Mouse (Mus musculus): ENCODE data around the gene Nox1. TPM values are rescaled to one million over a fixed set of nuclear protein-coding genes. Genes with fewer than 3 reads are reported as not detected.

Gene Nox1
- polyA plus RNA-seq, 1 experiment from 2014 or later: not detected

DNA sequence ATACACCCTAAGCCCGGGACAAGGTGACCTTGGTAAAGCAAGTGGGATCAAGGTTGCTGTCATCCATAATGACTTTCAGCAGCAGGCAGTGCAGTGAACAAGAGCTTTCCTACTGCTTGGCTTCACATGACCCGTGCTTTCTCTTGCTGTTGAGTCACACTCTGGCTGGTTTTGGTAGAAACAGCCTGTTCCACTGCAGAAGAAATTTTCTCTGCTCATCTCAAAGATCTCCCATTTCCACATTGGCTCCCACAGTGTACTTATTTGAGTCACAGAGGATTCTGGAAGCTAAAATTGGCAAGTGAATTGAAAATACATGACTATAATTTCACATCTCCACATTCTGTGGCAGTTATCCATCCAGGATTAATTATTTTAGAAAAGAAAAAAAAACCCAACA is 119.1 kb downstream of the Nox1 start:
- Histone ChIP-seq H3K4me3 (ENCODE audit: low read depth, low read length) (no peak overlapping the region), H3K27me3 (ENCODE audit: control insufficient read depth, insufficient read depth, low read length) (no peaks in the 10 kb centered on the region), H3K4me1 (ENCODE audit: control insufficient read depth, insufficient read depth, low read length) (no peaks in the 10 kb centered on the region), H3K36me3 (ENCODE audit: control insufficient read depth, insufficient read depth, low read length) (no peaks in the 10 kb centered on the region), H3K9me3 (ENCODE audit: control insufficient read depth, low read length) (no peaks in the 10 kb centered on the region), H3K9ac (ENCODE audit: low read length) (no peak overlapping the region), H3K27ac (ENCODE audit: low read depth, low read length) (no peak overlapping the region), H3K4me2 (ENCODE audit: low read depth) (no peak overlapping the region)
- DNase-seq (ENCODE audit: low spot score) (no peak), ATAC-seq (ENCODE audit: insufficient read depth, low FRiP score, low TSS enrichment) (no peak)
- WGBS: 79% methylated on average over 2 of the region's 2 CpGs

DNA sequence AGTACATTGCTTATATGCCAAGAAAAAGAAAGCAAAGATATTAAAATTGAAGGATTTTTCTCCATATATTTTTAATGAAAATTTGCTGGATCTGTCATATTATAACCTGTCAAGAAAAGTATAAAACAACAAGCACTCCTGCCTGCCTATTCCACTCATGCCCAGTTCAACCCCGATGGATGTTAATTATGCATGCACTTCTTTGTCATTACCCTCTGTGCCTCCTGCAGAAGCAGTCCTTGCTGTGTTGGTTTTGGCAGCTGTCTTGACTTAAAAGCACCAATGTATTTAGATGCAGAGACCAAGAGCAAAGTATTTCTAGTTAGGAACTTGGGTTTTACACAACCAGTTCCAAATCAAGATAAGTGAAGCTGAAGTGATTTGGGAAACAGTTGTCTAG is 136.3 kb downstream of the Nox1 start:
- DNase-seq (ENCODE audit: low spot score): no peak
- Histone ChIP-seq H3K27ac (ENCODE audit: low read depth, low read length) (no peak overlapping the region), H3K4me3 (ENCODE audit: low read depth, low read length) (no peak overlapping the region), H3K9ac (ENCODE audit: low read length) (no peak overlapping the region), H3K4me2 (ENCODE audit: low read depth) (no peak overlapping the region), H3K9me3 (ENCODE audit: control insufficient read depth, low read length) (no peaks in the 10 kb centered on the region), H3K36me3 (ENCODE audit: control insufficient read depth, insufficient read depth, low read length) (no peaks in the 10 kb centered on the region), H3K4me1 (ENCODE audit: control insufficient read depth, insufficient read depth, low read length) (no peaks in the 10 kb centered on the region), H3K27me3 (ENCODE audit: control insufficient read depth, insufficient read depth, low read length) (no peaks in the 10 kb centered on the region)
- 78% methylated on average over 1 of the region's 1 CpGs for WGBS
- no peak for ATAC-seq (ENCODE audit: insufficient read depth, low FRiP score, low TSS enrichment)

DNA sequence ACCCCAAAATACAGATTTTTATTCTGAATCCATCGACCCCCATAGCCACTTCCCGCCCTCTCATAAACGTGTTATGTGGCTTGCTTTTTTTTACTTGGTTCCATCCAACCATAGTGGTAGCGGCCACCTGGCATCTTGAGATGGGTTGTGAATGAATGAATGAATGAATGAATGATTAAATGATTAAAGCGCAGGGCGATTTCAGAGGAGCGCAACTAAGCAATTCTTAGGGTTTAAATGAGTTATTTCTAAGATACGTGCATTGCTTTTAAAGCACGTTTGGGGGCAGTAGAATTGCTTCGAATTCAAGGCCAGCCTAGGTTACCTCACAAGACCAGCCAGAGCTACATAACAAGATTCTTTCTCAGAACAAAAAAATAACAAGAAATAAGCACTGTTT is 162.0 kb downstream of the Nox1 start:
- ATAC-seq (ENCODE audit: insufficient read depth, low FRiP score, low TSS enrichment) (peak; percentile 13; the same call in 1 of the 2 replicates), DNase-seq (ENCODE audit: low spot score) (no peak)
- 22% methylated on average over 10 of the region's 10 CpGs for WGBS
- Histone ChIP-seq H3K9me3 (ENCODE audit: control insufficient read depth, low read length) (no peaks in the 10 kb centered on the region), H3K36me3 (ENCODE audit: control insufficient read depth, insufficient read depth, low read length) (no peaks in the 10 kb centered on the region), H3K4me1 (ENCODE audit: control insufficient read depth, insufficient read depth, low read length) (no peaks in the 10 kb centered on the region), H3K4me2 (ENCODE audit: low read depth) (peak overlapping the region; percentile 42), H3K27me3 (ENCODE audit: control insufficient read depth, insufficient read depth, low read length) (0 out of 2 replicates have a peak, but pooled peaks cover 2% of the 10 kb centered on the region), H3K27ac (ENCODE audit: low read depth, low read length) (peak overlapping the region; percentile 76; the same call in 1 of the 2 replicates), H3K9ac (ENCODE audit: low read length) (peak overlapping the region; percentile 67), H3K4me3 (ENCODE audit: low read depth, low read length) (peak overlapping the region; percentile 54)

DNA sequence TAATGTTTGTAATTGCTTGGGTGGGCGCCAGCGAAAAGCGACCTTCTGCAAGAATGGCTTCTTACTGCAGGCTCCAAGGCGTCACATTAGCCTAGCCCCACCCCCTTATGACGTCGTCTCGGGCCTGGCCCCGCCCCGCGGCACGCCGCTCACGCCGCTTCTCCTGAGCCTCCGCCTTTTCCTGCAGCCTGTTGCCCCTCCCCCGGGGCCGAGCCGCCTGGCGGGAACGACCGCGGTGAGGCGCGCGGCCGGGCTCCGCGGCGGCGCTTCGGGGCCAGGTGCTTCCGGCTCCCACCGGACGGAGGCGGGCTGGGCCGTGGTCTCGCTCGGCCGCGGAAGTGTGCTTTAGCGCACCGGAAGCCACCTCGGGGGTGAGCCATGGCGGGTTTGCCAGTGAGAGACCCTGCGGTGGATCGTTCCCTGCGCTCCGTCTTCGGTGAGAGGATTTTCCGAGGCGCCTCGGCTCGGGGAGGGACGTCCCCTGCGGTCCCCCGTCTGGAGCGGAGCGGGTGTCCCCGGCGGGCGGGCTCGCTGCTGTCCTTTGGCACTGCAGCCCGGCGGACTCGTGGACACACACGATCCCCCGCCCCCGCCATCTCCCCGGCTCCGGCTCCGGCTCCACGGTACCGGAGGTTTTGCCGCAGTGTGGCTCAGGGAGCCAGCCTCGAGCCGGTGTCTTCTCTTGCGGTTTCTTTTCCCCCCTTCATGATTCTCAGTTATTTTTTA is 162.6 kb downstream of the Nox1 start, which contains the start of gene Cstf2:
Cstf2 (plus strand) TSS at position 201 of the 726 bp plus-strand sequence.
- Histone ChIP-seq H3K4me2 (ENCODE audit: low read depth) (peak within 1 kb of the TSS; percentile 42), H3K4me3 (ENCODE audit: low read depth, low read length) (peak within 1 kb of the TSS; percentile 54), H3K27ac (ENCODE audit: low read depth, low read length) (peak within 1 kb of the TSS; percentile 76; the same call in 1 of the 2 replicates), H3K9me3 (ENCODE audit: control insufficient read depth, low read length) (no peaks in the 10 kb centered on the region), H3K27me3 (ENCODE audit: control insufficient read depth, insufficient read depth, low read length) (no peaks in the 10 kb centered on the region), H3K9ac (ENCODE audit: low read length) (peak within 1 kb of the TSS; percentile 67), H3K4me1 (ENCODE audit: control insufficient read depth, insufficient read depth, low read length) (no peaks in the 10 kb centered on the region), H3K36me3 (ENCODE audit: control insufficient read depth, insufficient read depth, low read length) (no peaks in the 10 kb centered on the region)
- WGBS: 24% methylated on average over 68 of the region's 77 CpGs
- peak; percentile 92 for DNase-seq (ENCODE audit: low spot score)
- peak; percentile 97 for ATAC-seq (ENCODE audit: insufficient read depth, low FRiP score, low TSS enrichment)

DNA sequence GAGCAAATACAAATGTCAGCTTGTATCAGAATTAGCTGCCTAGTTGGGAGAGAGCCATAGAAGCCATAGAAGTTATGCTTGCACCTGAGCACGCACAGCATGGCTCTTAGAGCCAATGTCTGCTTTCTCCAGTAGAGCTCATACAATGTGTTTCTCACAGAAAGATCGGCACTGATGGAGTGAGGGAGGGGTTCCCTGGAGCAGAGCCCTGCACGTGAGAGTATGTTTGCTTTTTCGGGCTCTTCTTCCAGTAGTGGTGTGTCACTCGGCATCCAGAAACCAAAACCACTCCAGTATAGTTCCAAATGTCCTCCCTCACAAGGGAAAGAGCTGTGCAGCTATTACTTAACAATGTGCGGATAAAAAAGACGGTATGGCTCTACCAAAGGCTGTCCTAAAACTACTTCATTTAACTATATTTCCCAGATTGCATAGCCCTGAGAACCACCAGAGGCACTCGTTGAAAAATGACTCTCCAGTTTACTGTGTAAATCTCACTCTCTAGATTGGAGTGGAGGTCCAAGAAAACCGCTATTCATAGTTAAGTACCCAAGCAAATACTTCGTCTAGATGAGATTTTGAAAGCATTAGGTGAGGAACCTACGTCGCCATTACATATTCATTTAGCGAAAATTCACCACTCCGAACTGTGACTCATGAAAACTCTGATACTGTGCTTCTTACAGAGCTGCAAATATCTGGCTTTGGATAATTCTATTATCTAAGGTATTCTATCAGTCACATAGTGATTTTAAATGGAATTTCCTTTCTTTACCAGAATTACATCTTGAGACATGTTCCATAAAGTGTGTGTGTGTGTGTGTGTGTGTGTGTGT is 163.5 kb downstream of the Nox1 start:
- no peaks in the 10 kb centered on the region for H3K36me3 ChIP-seq (ENCODE audit: control insufficient read depth, insufficient read depth, low read length)
- peak overlapping the region; percentile 28 for H3K4me2 ChIP-seq (ENCODE audit: low read depth)
- 81% methylated on average over 14 of the region's 14 CpGs for WGBS
- no peak overlapping the region for H3K9ac ChIP-seq (ENCODE audit: low read length)
- no peaks in the 10 kb centered on the region for H3K4me1 ChIP-seq (ENCODE audit: control insufficient read depth, insufficient read depth, low read length)
- DNase-seq (ENCODE audit: low spot score): no peak
- H3K4me3 ChIP-seq (ENCODE audit: low read depth, low read length): peak overlapping the region; percentile 54; the same call in 1 of the 2 replicates
- no peaks in the 10 kb centered on the region for H3K9me3 ChIP-seq (ENCODE audit: control insufficient read depth, low read length)
- no peak overlapping the region for H3K27ac ChIP-seq (ENCODE audit: low read depth, low read length)
- no peak for ATAC-seq (ENCODE audit: insufficient read depth, low FRiP score, low TSS enrichment)
- H3K27me3 ChIP-seq (ENCODE audit: control insufficient read depth, insufficient read depth, low read length): no peaks in the 10 kb centered on the region

DNA sequence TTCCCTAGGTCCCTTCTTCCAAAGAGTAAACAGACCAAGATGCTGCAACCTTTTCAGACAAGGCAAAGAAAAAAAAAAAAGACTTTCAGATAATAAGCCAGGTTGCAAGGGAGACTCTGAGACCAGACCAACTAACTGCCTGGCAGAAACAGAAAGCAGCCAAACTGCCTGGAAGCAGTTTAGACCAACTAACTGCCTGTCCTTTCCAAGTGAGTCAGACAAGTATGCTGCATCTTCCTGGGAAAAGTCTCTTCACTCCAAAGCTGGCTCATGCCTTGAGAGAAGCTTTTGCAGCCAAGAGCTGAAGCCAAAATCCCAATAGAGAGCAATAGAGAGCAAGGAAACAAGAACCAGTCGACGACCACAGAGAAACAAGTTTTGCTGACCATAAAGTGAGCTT is 164.9 kb downstream of the Nox1 start:
- DNase-seq (ENCODE audit: low spot score) (no peak), ATAC-seq (ENCODE audit: insufficient read depth, low FRiP score, low TSS enrichment) (no peak)
- Histone ChIP-seq H3K4me2 (ENCODE audit: low read depth) (no peak overlapping the region), H3K4me3 (ENCODE audit: low read depth, low read length) (no peak overlapping the region), H3K27ac (ENCODE audit: low read depth, low read length) (no peak overlapping the region), H3K9me3 (ENCODE audit: control insufficient read depth, low read length) (no peaks in the 10 kb centered on the region), H3K4me1 (ENCODE audit: control insufficient read depth, insufficient read depth, low read length) (no peaks in the 10 kb centered on the region), H3K36me3 (ENCODE audit: control insufficient read depth, insufficient read depth, low read length) (no peaks in the 10 kb centered on the region), H3K27me3 (ENCODE audit: control insufficient read depth, insufficient read depth, low read length) (no peaks in the 10 kb centered on the region), H3K9ac (ENCODE audit: low read length) (no peak overlapping the region)
- WGBS: 86% methylated on average over 2 of the region's 2 CpGs

DNA sequence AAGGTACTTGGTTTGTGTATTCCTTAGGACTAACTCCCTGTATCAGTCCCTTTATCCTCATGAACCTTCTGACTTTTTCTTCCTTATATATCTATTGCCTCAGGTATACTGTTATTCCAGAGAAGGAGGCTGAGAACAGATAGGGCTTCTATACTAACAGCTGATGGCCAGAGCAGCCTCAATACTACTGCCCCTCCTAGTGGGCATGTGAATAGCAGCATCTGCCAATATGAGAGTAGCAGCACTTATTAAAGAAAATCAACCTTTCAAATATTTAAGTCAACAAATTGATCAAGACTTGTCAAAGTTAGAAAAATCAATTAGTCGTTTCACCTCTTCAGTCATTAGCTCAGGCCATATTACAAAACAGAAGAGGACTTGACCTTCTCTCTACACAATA is 172.8 kb downstream of the Nox1 start:
- Histone ChIP-seq H3K4me3 (ENCODE audit: low read depth, low read length) (no peak overlapping the region), H3K9ac (ENCODE audit: low read length) (no peak overlapping the region), H3K27me3 (ENCODE audit: control insufficient read depth, insufficient read depth, low read length) (no peaks in the 10 kb centered on the region), H3K36me3 (ENCODE audit: control insufficient read depth, insufficient read depth, low read length) (no peaks in the 10 kb centered on the region), H3K4me2 (ENCODE audit: low read depth) (no peak overlapping the region), H3K9me3 (ENCODE audit: control insufficient read depth, low read length) (no peaks in the 10 kb centered on the region), H3K27ac (ENCODE audit: low read depth, low read length) (no peak overlapping the region), H3K4me1 (ENCODE audit: control insufficient read depth, insufficient read depth, low read length) (no peaks in the 10 kb centered on the region)
- no peak for ATAC-seq (ENCODE audit: insufficient read depth, low FRiP score, low TSS enrichment)
- 79% methylated on average over 1 of the region's 1 CpGs for WGBS
- no peak for DNase-seq (ENCODE audit: low spot score)

Measured in neural tube, embryonic 11.5 days (tissue).